Mouse (Mus musculus): Measurements from ENCODE around the gene Vwa5b1. TPM values are rescaled to one million over a fixed set of nuclear protein-coding genes. Genes with fewer than 3 reads are reported as not detected.

Gene Vwa5b1
- total RNA-seq, 2 experiments from 2014 or later: 2.0 to 3.3 TPM

DNA sequence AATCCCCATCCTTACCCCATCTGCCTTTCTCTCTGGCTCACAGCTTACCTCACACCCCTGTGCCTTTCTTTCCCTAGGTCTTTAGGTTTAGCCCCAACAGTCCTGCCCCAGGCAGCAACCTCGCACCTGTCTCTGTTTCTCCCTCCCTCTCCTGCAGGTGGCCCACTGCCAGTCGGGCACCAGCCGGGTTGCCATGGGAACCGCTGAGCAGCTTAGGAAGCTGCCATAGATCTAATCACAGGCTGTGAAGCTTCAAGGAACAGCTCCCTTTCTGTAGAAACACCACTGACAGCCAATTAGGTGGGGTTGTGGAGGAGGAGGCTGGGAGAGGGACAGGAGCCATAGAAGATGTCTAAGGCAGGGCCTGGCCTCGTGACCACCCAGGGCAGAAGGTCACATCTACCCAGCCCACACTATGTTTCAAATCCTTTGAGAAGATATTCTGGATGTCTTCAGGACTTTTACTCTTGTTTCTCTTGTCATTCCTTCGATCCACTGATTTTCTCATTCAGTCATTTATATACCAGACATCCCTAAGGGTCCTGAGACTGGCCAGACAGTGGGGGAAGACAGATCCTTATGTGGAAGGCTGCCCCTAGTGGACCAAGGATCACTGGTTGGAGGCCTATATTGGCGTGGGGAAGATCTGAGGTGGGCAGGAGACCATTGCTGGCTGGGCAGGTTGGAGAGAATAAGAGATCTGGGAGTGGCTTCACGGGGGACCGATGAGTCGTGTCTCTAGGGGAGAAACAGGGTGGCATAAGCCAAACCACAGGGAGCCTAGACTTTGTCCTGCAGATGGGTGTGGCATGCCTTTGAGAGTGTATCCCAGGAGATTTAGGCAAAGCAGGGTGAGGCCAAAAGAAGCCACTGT, 98.2 kb downstream of the Vwa5b1 start:
- peak; percentile 33; the same call in 1 of the 2 replicates for TF ChIP-seq CTCF (conservative IDR thresholded peaks at IDR 0.05)

DNA sequence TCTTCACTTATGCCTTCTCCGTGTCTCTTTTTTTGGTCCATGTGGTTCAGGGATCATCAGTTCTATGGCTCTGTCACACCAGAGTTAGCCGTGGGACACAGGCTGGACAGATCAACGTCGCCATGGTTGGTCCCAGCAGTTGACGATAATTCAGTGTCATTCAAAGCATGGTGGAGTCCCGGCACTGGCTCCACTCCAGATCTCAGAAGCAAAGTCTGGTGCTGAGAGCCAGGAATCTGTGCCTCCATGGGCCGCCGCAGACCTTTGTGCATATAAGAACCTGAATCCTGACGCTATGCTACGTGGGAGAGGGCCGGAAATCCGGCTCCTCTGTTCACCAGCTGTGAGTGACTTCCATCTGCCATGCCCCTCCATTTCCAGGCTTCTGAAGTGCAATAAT, 100.1 kb downstream of the Vwa5b1 start:
- H3K4me3 ChIP-seq: no peak overlapping the region
- no peak for TF ChIP-seq CTCF (conservative IDR thresholded peaks at IDR 0.05)
- no peak for DNase-seq (ENCODE audit: low spot score in 2 of 2)
- H3K27ac ChIP-seq: no peak overlapping the region

More for the DNA sequence above, 98.2 kb downstream of the Vwa5b1 start:
- peak; percentile 71 to 82 for DNase-seq (ENCODE audit: low spot score in 2 of 2)
- no peak overlapping the region for H3K4me3 ChIP-seq
- H3K27ac ChIP-seq: peak overlapping the region; percentile 79

DNA sequence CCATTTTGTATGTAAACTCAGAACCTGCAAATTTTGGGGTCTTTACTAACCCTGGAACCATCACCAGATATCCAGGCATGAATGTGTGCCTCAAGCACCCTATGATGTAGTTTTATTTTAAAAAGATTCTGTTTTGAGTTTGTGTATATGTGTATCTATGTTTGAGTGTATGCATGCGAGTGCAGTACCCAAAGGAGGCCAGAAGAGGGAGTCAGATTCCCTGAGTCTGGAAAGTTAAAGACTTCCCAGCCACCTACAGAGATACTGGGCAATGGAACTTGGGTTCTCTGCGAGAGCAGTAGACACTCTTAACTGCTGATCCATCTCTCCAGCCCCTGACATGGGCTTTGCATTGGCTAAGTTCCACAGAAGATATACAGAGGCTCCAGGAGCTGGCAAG, 101.8 kb downstream of the Vwa5b1 start:
- H3K27ac ChIP-seq: no peak overlapping the region
- no peak for DNase-seq (ENCODE audit: low spot score in 2 of 2)
- no peak overlapping the region for H3K4me3 ChIP-seq
- peak; percentile 56 for TF ChIP-seq CTCF (conservative IDR thresholded peaks at IDR 0.05)

DNA sequence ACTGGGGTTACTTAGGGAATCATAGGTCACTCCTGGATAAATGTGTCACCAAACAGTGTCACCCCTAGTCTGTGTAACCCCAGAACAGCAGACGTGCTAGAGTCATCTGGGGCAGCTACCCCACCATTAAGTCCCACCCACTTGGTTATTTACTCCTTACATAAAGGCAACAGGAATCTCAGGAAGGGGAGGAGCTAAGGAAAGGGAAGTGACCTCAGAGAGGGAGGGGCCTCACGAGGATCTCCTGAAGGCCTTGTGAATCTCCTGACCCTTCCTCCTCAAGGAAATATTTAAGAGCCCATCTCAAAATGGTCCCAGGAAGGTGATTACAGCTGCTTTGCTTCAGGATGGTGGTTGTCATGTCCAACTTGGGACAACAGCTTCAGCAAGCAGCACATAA, 103.9 kb downstream of the Vwa5b1 start:
- H3K27ac ChIP-seq: no peak overlapping the region
- no peak for DNase-seq (ENCODE audit: low spot score in 2 of 2)
- H3K4me3 ChIP-seq: no peak overlapping the region
- no peak for TF ChIP-seq CTCF (conservative IDR thresholded peaks at IDR 0.05)

DNA sequence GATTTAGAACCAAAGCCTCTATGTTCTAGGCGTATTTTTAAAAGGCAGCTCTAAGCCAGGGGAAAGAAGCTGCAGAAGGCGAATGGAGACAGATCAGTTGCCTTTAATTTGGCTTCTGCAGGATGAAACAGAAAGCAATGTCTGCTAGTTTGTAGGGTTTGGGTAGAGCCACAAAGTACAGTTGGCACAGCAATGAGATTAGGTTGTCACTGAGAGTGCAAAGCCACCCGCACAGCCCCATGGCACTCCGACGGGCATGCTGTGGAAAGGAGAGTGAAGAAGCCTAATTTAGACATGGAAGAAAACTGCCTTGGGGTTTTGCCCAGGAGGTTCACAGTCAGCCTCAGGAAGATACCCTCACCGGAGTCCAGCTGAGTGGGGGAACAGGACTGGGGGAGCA, 105.7 kb downstream of the Vwa5b1 start:
- H3K27ac ChIP-seq: peak overlapping the region; percentile 67
- H3K4me3 ChIP-seq: no peak overlapping the region
- DNase-seq (ENCODE audit: low spot score in 2 of 2): no peak
- no peak for TF ChIP-seq CTCF (conservative IDR thresholded peaks at IDR 0.05)

DNA sequence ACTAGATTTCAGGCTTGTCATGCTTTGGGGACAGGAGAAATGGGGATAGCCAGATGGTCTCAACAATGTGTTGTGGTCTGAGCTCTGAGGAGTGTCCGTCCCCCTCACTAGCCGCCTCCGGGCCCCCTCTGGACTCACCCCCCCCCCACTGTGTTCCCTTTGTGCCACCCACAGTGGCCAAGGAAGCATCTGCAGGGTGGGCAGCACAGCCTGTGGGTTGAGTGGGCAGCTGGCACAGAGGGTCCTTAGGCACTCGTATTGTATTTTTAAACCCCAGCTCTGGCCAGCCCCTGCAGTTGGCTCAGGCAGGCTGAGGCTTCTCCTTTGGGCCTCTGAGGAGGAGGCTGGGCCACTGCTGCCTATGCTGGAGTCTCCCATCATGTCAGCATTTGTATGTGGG, 110.0 kb downstream of the Vwa5b1 start:
- H3K27ac ChIP-seq: peak overlapping the region; percentile 70; the same call in 1 of the 2 replicates
- TF ChIP-seq CTCF (conservative IDR thresholded peaks at IDR 0.05): no peak
- DNase-seq (ENCODE audit: low spot score in 2 of 2): no peak
- H3K4me3 ChIP-seq: no peak overlapping the region

DNA sequence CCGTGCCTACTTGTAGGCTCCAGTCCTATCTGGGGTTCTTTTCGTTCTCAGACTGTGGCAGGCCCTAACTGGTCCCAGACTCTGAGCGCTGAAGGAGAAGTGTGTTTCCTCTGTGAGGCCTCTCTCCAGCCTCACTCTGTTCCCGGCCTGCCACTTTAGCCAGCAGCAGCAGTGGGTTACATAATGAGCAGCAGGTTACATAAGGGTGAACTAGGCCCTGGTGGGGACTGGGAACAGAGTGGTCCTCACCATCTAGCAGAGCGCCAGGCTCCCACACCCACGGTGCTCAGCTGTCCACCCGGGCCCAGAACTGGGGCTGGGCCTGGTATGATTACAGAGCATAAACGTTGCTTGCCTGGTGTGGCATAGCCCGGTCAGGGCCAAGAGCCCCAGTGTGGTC, 110.9 kb downstream of the Vwa5b1 start:
- DNase-seq (ENCODE audit: low spot score in 2 of 2): no peak
- TF ChIP-seq CTCF (conservative IDR thresholded peaks at IDR 0.05): no peak
- Histone ChIP-seq H3K27ac (peak overlapping the region; percentile 70), H3K4me3 (no peak overlapping the region)

DNA sequence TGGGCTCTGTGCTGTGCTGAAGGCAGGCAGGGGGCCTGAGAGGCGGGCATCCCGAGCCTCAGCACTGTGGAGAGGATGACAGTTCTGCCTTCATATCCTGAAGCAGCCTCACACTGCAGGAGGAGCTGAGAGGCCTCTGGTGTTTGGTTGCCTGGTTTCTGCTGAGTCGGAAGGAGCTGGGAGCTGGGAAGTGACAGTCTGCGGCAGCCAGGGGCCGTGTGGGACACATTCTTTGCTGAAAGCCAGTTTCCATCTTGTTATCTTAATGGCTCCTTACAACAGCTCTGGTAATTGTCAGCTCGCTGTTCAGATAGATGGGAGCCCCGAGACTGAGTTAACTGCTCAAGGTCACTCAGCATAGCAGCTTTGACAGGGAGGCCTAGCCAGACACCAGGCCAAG, 111.9 kb downstream of the Vwa5b1 start:
- Histone ChIP-seq H3K4me3 (no peak overlapping the region), H3K27ac (peak overlapping the region; percentile 70; the same call in 1 of the 2 replicates)
- peak; percentile 22; the same call in 1 of the 2 replicates for TF ChIP-seq CTCF (conservative IDR thresholded peaks at IDR 0.05)
- DNase-seq (ENCODE audit: low spot score in 2 of 2): no peak

DNA sequence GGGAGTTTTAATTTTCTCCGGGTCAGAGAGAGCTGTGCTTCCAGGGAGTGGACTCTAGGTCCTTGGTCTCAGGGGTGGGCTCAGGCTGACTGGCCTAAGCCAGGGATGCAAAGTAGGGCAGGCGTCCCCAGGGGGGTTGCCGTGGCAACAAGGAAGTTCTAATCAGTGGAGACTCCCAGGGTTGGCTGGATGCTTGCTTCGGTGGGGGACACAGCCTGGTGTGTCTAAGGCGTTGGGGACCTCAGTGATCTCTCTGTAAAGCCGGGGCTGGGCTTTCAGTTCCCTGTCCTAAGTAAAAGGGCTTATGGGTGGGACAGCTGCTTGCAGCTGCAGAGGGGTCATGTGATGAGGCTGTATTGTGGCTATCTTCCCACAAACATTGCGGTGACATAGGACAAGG, 113.4 kb downstream of the Vwa5b1 start:
- TF ChIP-seq CTCF (conservative IDR thresholded peaks at IDR 0.05): no peak
- no peak for DNase-seq (ENCODE audit: low spot score in 2 of 2)
- 0 out of 2 replicates have a peak overlapping the region, but pooled peaks have one; percentile 18 for H3K27ac ChIP-seq
- H3K4me3 ChIP-seq: no peak overlapping the region

DNA sequence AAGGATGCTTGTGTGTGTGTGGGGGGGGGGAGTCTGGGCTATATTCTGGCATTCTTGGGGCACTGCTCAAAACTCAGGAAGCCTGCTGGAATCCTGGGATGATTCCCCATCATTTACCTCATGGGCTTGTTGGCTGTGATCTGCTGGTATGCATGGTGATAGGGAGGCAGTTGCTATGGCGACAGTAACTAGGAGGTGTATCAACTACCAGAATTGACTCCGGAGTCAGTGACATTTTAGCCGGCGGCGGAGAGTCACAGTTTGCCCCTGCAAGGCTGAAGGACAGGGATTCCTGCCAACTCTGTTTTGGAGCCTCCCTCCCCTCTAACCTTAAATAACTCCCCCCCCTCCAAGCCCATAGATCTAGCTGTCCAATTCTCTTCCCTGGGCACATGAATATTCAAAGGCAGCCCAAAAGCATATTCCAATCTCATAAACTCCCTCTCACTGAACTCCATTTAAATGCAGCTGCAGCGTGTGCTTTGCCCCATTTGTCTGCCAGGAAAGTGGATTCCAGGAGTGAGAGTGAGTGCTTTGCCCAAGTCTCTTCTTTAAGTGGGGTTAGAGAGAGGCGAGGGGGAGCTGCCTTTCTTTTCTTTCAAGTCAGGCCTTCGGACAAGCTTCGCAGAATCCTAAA, 118.4 kb downstream of the Vwa5b1 start:
- DNase-seq (ENCODE audit: low spot score in 2 of 2): peak; percentile 61 to 82
- H3K27ac ChIP-seq: peak overlapping the region; percentile 92
- no peak for TF ChIP-seq CTCF (conservative IDR thresholded peaks at IDR 0.05)
- H3K4me3 ChIP-seq: no peak overlapping the region; the same call in 1 of the 2 replicates

DNA sequence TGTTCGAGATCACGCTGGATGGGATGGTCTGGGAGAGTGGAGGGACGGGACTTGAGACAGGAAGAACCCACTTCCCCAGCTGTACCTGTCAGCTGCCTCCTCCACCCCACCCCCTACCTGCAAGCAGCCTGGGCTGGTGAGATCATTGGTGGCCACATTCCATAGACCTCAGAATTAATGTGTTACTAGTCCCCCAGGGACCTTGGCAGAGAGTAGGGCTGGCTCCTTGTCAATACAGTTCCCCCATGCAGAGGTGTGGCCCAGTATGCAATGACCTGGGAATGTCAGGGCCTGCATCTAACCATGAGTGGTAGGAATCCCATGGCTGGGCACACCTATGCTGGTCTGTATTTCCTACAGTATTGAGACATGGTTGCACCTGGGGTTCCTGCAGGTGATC, 119.2 kb downstream of the Vwa5b1 start:
- Histone ChIP-seq H3K27ac (peak overlapping the region; percentile 92), H3K4me3 (no peak overlapping the region)
- no peak for DNase-seq (ENCODE audit: low spot score in 2 of 2)
- TF ChIP-seq CTCF (conservative IDR thresholded peaks at IDR 0.05): no peak

Other genes starting within 250 kb of the Vwa5b1 start
- 10 to 100 TPM; 26.5 to 33.1 TPM for gene Fam43b, start 239.4 kb downstream of the Vwa5b1 start, total RNA-seq (2021)
- gene Mul1, start 201.2 kb downstream of the Vwa5b1 start, total RNA-seq (2021): 10 to 100 TPM; 54.4 to 57.9 TPM
- 100 to 1,000 TPM; 378 to 385 TPM for gene Camk2n1, start 181.6 kb downstream of the Vwa5b1 start, total RNA-seq (2021)
- gene Pla2g2c, start 88.9 kb upstream of the Vwa5b1 start, total RNA-seq (2021): not detected
- 1 to 10 TPM; 1.9 to 2.1 TPM for gene Ubxn10, start 101.3 kb upstream of the Vwa5b1 start, total RNA-seq (2021)
- gene Pla2g2f, start 121.7 kb upstream of the Vwa5b1 start, total RNA-seq (2021): 1 to 10 TPM; 1.6 to 2.3 TPM
- under 1 TPM; 0.23 to 0.64 TPM for gene Pla2g2d, start 139.9 kb upstream of the Vwa5b1 start, total RNA-seq (2021)
- gene Pla2g5, start 227.6 kb upstream of the Vwa5b1 start, total RNA-seq (2021): 1 to 10 TPM in 1 of 2 experiments, under 1 TPM in 1; 0.86 to 1.4 TPM
- gene Gm13030, start 238.1 kb upstream of the Vwa5b1 start, total RNA-seq (2021): not detected
- gene Pla2g2e, start 242.1 kb upstream of the Vwa5b1 start, total RNA-seq (2021): not detected